Mouse (Mus musculus) left cerebral cortex, adult 2 months (tissue): Measurements from ENCODE around the gene Jazf1. TPM values are rescaled to one million over a fixed set of nuclear protein-coding genes. Genes with fewer than 3 reads are reported as not detected.

Experiments used
- DNase-seq, 2 experiments: peaks; one replicate each; pipeline ENCODE4 v3.0.0; 2021 to 2022; ENCODE audit warnings: low spot score in 2 of 2, mixed read lengths in 1 of 2; ENCODE audit errors: extremely low spot score in 1 of 2
- H3K27ac ChIP-seq: fragments of 200-600 bp; 2 replicates; pipeline ENCODE4 v1.8.1; 2022
- H3K4me3 ChIP-seq: fragments of 200-600 bp; 2 replicates; pipeline ENCODE4 v1.8.1; 2022
- CTCF ChIP-seq: fragments of 200-600 bp; IDR thresholded peaks from 2 replicates; pipeline ENCODE4 v1.8.1; 2022; ENCODE audit warnings: antibody characterized with exemption, mild to moderate bottlenecking, moderate library complexity
- intact Hi-C: fragments of 180-260 bp; cut with DNase I; formaldehyde crosslinking; loops from one replicate; pipeline ENCODE4 v1.15.1; 2025
- total RNA-seq, 2 experiments: library from RNA; stranded (reverse); gene quantifications; 2 replicates each; pipeline ENCODE4 v1.2.3; 2021

Gene Jazf1
- total RNA-seq, 2 experiments from 2014 or later, result 25.8 to 29.0 TPM

GRCm38 (mm10) chr6:52770789-52771188, 297.6 kb downstream of the Jazf1 start:
- intact Hi-C loops, result no loop called here
- no peak for TF ChIP-seq CTCF
- H3K4me3 ChIP-seq, result no peak overlapping the region

GRCm38 (mm10) chr6:52765206-52765605, 303.2 kb downstream of the Jazf1 start:
- DNase-seq, result no peak
- no peak overlapping the region for H3K4me3 ChIP-seq
- no peak for TF ChIP-seq CTCF
- H3K27ac ChIP-seq, result no peak overlapping the region
- intact Hi-C loops, result no loop called here

More at GRCm38 (mm10) chr6:52770789-52771188, 297.6 kb downstream of the Jazf1 start:
- H3K27ac ChIP-seq, result no peak overlapping the region
- no peak for DNase-seq

- intact Hi-C loops, result no loop called here
- no peak for DNase-seq
- no peak overlapping the region for H3K4me3 ChIP-seq
- no peak overlapping the region for H3K27ac ChIP-seq
- TF ChIP-seq CTCF, result no peak
Measured at GRCm38 (mm10) chr6:52752832-52753231, 315.6 kb downstream of the Jazf1 start.

- intact Hi-C loops, result loop anchor here (5.0 kb wide), 1 partner anchor 183 kb away; no protein-coding TSS in a partner anchor
- DNase-seq, result no peak
- TF ChIP-seq CTCF, result no peak
Measured at GRCm38 (mm10) chr6:52734630-52735029, 333.8 kb downstream of the Jazf1 start.

GRCm38 (mm10) chr6:52730338-52730737, 338.1 kb downstream of the Jazf1 start:
- no peak for DNase-seq
- H3K4me3 ChIP-seq, result no peak overlapping the region
- no peak overlapping the region for H3K27ac ChIP-seq
- TF ChIP-seq CTCF, result no peak
- intact Hi-C loops, result loop anchor here (5.0 kb wide), 1 partner anchor 187 kb away; no protein-coding TSS in a partner anchor

More at GRCm38 (mm10) chr6:52734630-52735029, 333.8 kb downstream of the Jazf1 start:
- Histone ChIP-seq H3K27ac (no peak overlapping the region), H3K4me3 (no peak overlapping the region)

GRCm38 (mm10) chr6:52724805-52725439, 343.5 kb downstream of the Jazf1 start:
- peak; percentile 98 for TF ChIP-seq CTCF
- DNase-seq, result peak; percentile 59 to 64
- intact Hi-C loops, result loop anchor here (1.0 to 5.0 kb wide), 5 partner anchors 62 to 468 kb away; no protein-coding TSS in a partner anchor
- Histone ChIP-seq H3K27ac (no peak overlapping the region), H3K4me3 (no peak overlapping the region)

Other genes with a start within 250 kb of the Jazf1 start
- gene Creb5, start 218.6 kb upstream of the Jazf1 start, total RNA-seq, result 1 to 10 TPM; 2.9 to 4.7 TPM